Comparison of ENCODE assay signal across 17 mouse cellular contexts in genomic region chr10:108656898-108657297, GRCm38 (mm10). TPM values are rescaled to one million over a fixed set of nuclear protein-coding genes. Genes with fewer than 3 reads are reported as not detected.
"Had no signal": no experiment of that assay in that cellular context is flagged by ENCODE, and none has a peak within 500 bp of the region (broad histone marks: within the 10 kb centered on the region; RNA-seq: fewer than 3 reads in every experiment).

No protein-coding gene starts in this region.

- H3K27ac ChIP-seq: kidney, postnatal 0 days; limb, embryonic 13.5 days; lung, embryonic 15.5 days; midbrain, embryonic 12.5 days; neural tube, embryonic 13.5 days had no signal

- H3K4me3 ChIP-seq: limb, embryonic 13.5 days; lung, embryonic 15.5 days; midbrain, embryonic 12.5 days; neural tube, embryonic 13.5 days had no signal

- ATAC-seq: midbrain, embryonic 16.5 days had no signal

- DNase-seq: kidney, adult 11 months; kidney, postnatal 36 days; layer of hippocampus, postnatal 36 days; lung, postnatal 14 days; right cerebral cortex, postnatal 25 days; thymus, postnatal 4 days had no signal

RNA-seq across cellular contexts. Expression of gene Gm5136, which starts 43.1 kb away (rescaled TPM):
- total RNA-seq: megakaryocyte-erythroid progenitor cell, adult 5-6 weeks had no signal
- polyA plus RNA-seq: kidney, postnatal 0 days; limb, embryonic 13.5 days; liver, embryonic 11.5 days; liver, embryonic 16.5 days; lung, embryonic 15.5 days; midbrain, embryonic 12.5 days; small intestine, adult 2 months; stomach, embryonic 16.5 days had no signal
